Mouse (Mus musculus) ES-Bruce4 (cell line): ENCODE results near the gene Sergef. TPM values are rescaled to one million over a fixed set of nuclear protein-coding genes. Genes with fewer than 3 reads are reported as not detected.

Source experiments
- H3K27ac ChIP-seq: 2 replicates; pipeline ENCODE4 v1.5.1; 2012; ENCODE audit warnings: low read length, inconsistent platforms; ENCODE audit not compliant: insufficient read depth
- H3K27me3 ChIP-seq: 2 replicates; pipeline ENCODE4 v1.6.1; 2012; ENCODE audit warnings: mild to moderate bottlenecking, low read length, inconsistent platforms; ENCODE audit not compliant: control insufficient read depth, poor library complexity, insufficient read depth, severe bottlenecking
- H3K36me3 ChIP-seq: 2 replicates; pipeline ENCODE4 v1.6.1; 2012; ENCODE audit warnings: inconsistent platforms, mild to moderate bottlenecking, low read length, moderate library complexity; ENCODE audit not compliant: control insufficient read depth, poor library complexity, insufficient read depth, severe bottlenecking
- H3K4me1 ChIP-seq: one replicate; pipeline ENCODE4 v1.8.1; 2011; ENCODE audit warnings: low read length; ENCODE audit not compliant: control insufficient read depth, insufficient read depth
- H3K4me3 ChIP-seq: 2 replicates; pipeline ENCODE4 v1.5.1; 2011; ENCODE audit warnings: low read depth, mild to moderate bottlenecking, low read length
- H3K9ac ChIP-seq: 2 replicates; pipeline ENCODE4 v1.6.1; 2012; ENCODE audit warnings: low read depth, mild to moderate bottlenecking, inconsistent platforms; ENCODE audit not compliant: poor library complexity, severe bottlenecking
- H3K9me3 ChIP-seq: replicated peaks from 2 replicates; pipeline ENCODE4 v1.6.1; 2012; ENCODE audit warnings: mild to moderate bottlenecking, low read length, inconsistent platforms; ENCODE audit not compliant: control insufficient read depth, poor library complexity, insufficient read depth, severe bottlenecking
- CTCF ChIP-seq: IDR thresholded peaks from one replicate; pipeline ENCODE4 v1.8.1; 2011; ENCODE audit warnings: low read depth, low read length
- EP300 ChIP-seq: IDR thresholded peaks from 2 replicates; pipeline ENCODE4 v1.6.1; 2011; ENCODE audit warnings: low read depth, low read length; ENCODE audit not compliant: insufficient read depth
- POLR2A ChIP-seq: IDR thresholded peaks from one replicate; pipeline ENCODE4 v1.8.1; 2011; ENCODE audit warnings: low read length; ENCODE audit not compliant: insufficient read depth
- polyA plus RNA-seq: library from polyadenylated mRNA; stranded (reverse); fragments of >200 nt; gene quantifications from 2 replicates; pipeline ENCODE4 v1.2.4, GENCODE M21; 2011; ENCODE audit warnings: low read depth; ENCODE audit not compliant: missing spikeins, insufficient read depth, insufficient read length

Sergef gene
- polyA plus RNA-seq, 1 experiment, result 5.8 TPM

DNA sequence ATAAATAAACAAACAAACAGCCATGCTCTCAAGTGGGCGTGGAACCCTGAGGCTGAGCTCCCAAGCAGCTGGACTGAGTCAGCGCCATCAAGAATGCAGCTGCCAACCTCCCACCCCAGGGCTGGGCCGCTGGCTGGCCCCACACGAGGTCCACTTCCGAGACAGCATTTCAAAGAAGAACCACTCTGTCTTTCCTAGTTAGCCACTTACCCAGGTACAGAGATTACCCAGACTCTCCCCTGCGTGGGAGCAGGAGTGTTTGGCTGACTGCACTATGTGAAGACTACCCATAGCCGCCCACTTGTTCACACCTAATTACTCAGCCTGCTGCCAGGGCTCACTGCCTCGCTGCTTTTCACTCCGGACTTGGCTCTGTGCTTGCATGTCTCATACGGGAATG, 26.5 kb downstream of the Sergef start:
- H3K4me1 ChIP-seq, result no peaks in the 10 kb centered on the region
- no peak overlapping the region for H3K27ac ChIP-seq
- no peaks in the 10 kb centered on the region for H3K36me3 ChIP-seq
- no peak overlapping the region for H3K9ac ChIP-seq
- TF ChIP-seq CTCF (no peak), EP300 (no peak), POLR2A (no peak)
- no peaks in the 10 kb centered on the region for H3K27me3 ChIP-seq
- no peaks in the 10 kb centered on the region for H3K9me3 ChIP-seq
- H3K4me3 ChIP-seq, result no peak overlapping the region

DNA sequence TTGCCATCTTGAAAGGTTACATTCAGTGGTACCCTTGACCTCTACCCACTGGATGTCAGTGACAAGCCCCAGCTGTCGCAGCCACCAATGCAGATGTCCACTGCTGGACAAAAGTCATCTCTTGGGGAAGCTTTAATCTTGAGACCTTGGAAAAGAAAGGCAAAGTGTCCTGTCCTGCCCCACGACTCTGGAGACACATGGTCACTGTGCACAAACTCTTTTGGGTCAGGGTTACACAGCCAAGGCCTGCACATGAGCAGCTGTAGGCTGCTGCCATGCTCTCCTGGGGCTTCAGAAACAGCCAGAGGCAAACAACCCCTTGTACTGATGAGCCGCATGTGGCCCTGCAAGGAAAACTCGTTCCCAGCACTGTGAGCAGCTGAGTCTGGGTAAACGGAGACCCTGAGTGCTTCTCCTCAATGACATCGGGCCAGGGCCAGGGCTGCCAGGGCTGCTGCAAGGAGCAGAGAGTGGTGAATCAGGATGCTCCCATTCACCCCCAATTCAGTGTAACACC, 27.1 kb downstream of the Sergef start:
- no peak overlapping the region for H3K9ac ChIP-seq
- no peak overlapping the region for H3K4me3 ChIP-seq

GRCm38 (mm10) chr7:46611970-46612369, 27.6 kb downstream of the Sergef start:
- TF ChIP-seq EP300, result no peak
- Histone ChIP-seq H3K4me1 (no peaks in the 10 kb centered on the region), H3K36me3 (no peaks in the 10 kb centered on the region), H3K27me3 (no peaks in the 10 kb centered on the region), H3K27ac (no peak overlapping the region), H3K9me3 (no peaks in the 10 kb centered on the region), H3K9ac (no peak overlapping the region), H3K4me3 (no peak overlapping the region)

More for the DNA sequence above, 27.1 kb downstream of the Sergef start:
- Histone ChIP-seq H3K27me3 (no peaks in the 10 kb centered on the region), H3K36me3 (no peaks in the 10 kb centered on the region), H3K4me1 (no peaks in the 10 kb centered on the region), H3K27ac (no peak overlapping the region), H3K9me3 (no peaks in the 10 kb centered on the region)
- no peak for TF ChIP-seq POLR2A
- TF ChIP-seq EP300, result no peak
- TF ChIP-seq CTCF, result no peak

DNA sequence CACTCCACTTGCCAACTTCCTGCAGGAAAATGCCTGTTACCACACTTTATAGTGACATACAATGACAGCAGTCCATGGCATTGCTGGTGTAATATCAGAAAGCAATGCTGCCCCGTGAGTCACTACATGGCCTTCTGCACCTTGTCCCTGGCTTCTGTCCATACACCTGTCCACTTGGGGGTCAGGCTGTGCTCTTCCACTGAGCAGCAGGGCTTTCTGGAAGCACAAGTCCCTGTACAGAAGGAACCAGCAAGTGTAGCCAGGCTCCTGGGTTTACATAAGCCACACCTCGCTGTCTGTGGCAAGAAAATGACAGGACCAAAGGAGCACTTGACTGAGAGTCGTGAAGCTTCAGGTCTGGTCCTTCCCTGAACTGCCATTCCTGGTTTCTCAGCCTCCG, 30.3 kb downstream of the Sergef start:
- TF ChIP-seq CTCF (no peak), POLR2A (no peak), EP300 (no peak)
- H3K27ac ChIP-seq, result no peak overlapping the region
- no peaks in the 10 kb centered on the region for H3K36me3 ChIP-seq
- H3K9me3 ChIP-seq, result no peaks in the 10 kb centered on the region
- H3K9ac ChIP-seq, result no peak overlapping the region
- no peaks in the 10 kb centered on the region for H3K4me1 ChIP-seq
- no peaks in the 10 kb centered on the region for H3K27me3 ChIP-seq
- H3K4me3 ChIP-seq, result no peak overlapping the region

DNA sequence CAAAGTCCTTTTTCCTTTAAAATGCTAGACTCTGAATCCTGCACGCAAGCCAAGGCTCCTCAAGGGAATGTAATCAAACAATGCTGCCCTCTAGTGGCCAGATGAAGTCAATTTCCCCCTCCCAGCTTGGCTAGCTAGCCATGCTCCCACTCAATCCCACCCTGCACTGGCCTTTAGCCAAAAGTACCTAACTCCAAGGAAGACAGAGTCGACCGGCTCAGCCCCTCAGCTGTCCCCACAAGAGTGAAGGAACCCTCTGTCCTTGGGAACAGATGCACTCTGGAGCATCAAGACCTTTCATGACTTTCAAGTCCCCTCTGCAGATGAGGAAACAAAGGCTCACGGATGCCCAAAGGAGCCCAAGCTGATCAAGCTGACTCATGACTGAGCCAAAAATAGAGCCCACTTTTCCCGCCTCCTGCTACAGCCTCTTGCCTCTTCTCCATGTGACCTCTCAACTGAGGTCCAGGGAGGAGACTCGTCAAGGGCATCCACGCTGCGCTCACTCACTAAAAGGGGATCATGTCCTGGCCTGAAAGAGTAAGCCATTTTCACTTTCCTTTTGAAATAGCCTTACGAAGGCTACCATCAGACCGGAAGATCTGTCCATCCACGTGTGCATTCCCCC, 32.1 kb downstream of the Sergef start:
- no peak for TF ChIP-seq EP300
- TF ChIP-seq POLR2A, result no peak
- TF ChIP-seq CTCF, result peak; percentile 78
- H3K36me3 ChIP-seq, result no peaks in the 10 kb centered on the region
- H3K4me3 ChIP-seq, result no peak overlapping the region

DNA sequence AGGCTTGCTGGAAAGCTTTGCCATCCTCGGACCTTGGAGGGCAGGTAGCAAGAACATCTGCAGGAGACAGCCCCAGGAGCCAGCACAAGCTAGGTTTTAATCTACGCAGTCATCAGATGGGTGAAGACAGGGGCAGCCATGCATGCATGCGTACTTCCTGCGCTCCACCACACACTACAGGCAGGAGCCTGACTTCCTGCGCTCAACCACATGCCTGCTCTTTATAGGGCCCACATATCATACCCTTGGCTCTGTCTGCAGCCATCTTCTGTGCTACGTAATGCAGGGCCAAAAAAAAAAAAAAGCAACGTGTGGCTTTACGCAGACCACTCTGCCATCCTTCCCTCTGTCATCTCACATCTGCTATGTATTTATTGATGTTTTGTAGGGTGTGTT, 32.6 kb downstream of the Sergef start:
- H3K4me3 ChIP-seq, result peak overlapping the region; percentile 7; the same call in 1 of the 2 replicates
- no peaks in the 10 kb centered on the region for H3K27me3 ChIP-seq
- peak overlapping the region; percentile 58 for H3K27ac ChIP-seq
- TF ChIP-seq EP300, result 0 out of 2 replicates have a peak, but pooled peaks have one; percentile 2
- TF ChIP-seq CTCF, result no peak
- no peaks in the 10 kb centered on the region for H3K9me3 ChIP-seq
- H3K4me1 ChIP-seq, result no peaks in the 10 kb centered on the region
- peak overlapping the region; percentile 19 for H3K9ac ChIP-seq
- H3K36me3 ChIP-seq, result no peaks in the 10 kb centered on the region

More for the DNA sequence above, 32.1 kb downstream of the Sergef start:
- Histone ChIP-seq H3K27ac (peak overlapping the region; percentile 58; the same call in 1 of the 2 replicates), H3K4me1 (no peaks in the 10 kb centered on the region), H3K9me3 (no peaks in the 10 kb centered on the region), H3K27me3 (no peaks in the 10 kb centered on the region), H3K9ac (peak overlapping the region; percentile 19; the same call in 1 of the 2 replicates)
